Mouse (Mus musculus) liver, embryonic 16.5 days (tissue): ENCODE results near the gene Gm17655. TPM values are rescaled to one million over a fixed set of nuclear protein-coding genes. Genes with fewer than 3 reads are reported as not detected.
"Not testable (repeated sequence)": the region's sequence is repeated elsewhere in the genome, so short reads cannot be mapped to it uniquely, and the experiment has no call there.

Experiments used
- ATAC-seq: fragments of 200-750 bp; cut with Nextera tagmentation; 2 replicates; pipeline ENCODE4 v1.8.0; 2017; ENCODE audit warnings: low read depth, mild to moderate bottlenecking, moderate number of reproducible peaks, moderate library complexity
- H3K27ac ChIP-seq: fragments of 300-500 bp; sonication (generic); 2 replicates; pipeline ENCODE4 v1.5.1; 2014; ENCODE audit warnings: mild to moderate bottlenecking, low read length
- H3K27me3 ChIP-seq: fragments of 300-500 bp; sonication (generic); 2 replicates; pipeline ENCODE4 v1.6.1; 2014; ENCODE audit warnings: low read depth, low read length, mixed read lengths; ENCODE audit not compliant: control insufficient read depth, insufficient read depth
- H3K36me3 ChIP-seq: fragments of 300-500 bp; sonication (generic); 2 replicates; pipeline ENCODE4 v1.6.1; 2014; ENCODE audit warnings: mild to moderate bottlenecking; ENCODE audit not compliant: control insufficient read depth, insufficient read depth
- H3K4me1 ChIP-seq: fragments of 300-500 bp; sonication (generic); 2 replicates; pipeline ENCODE4 v1.6.1; 2014; ENCODE audit warnings: low read depth, low read length, mixed read lengths; ENCODE audit not compliant: control insufficient read depth
- H3K4me2 ChIP-seq: fragments of 300-500 bp; sonication (generic); 2 replicates; pipeline ENCODE4 v1.6.1; 2014; ENCODE audit warnings: low read depth, low read length, mixed read lengths
- H3K4me3 ChIP-seq: fragments of 300-500 bp; sonication (generic); 2 replicates; pipeline ENCODE4 v1.5.1; 2014; ENCODE audit warnings: low read depth, mild to moderate bottlenecking, low read length
- H3K9ac ChIP-seq: fragments of 300-500 bp; sonication (generic); 2 replicates; pipeline ENCODE4 v1.6.1; 2014; ENCODE audit warnings: low read depth, low read length
- H3K9me3 ChIP-seq: fragments of 300-500 bp; sonication (generic); replicated peaks from 2 replicates; pipeline ENCODE4 v1.6.1; 2016; ENCODE audit warnings: low read length; ENCODE audit not compliant: control insufficient read depth
- WGBS: fragments of 180-500 bp; shearing (Covaris S2); extraction: QIAGEN DNeasy Blood & Tissue Kit; methylation state at CpG from one replicate; pipeline ENCODE4 v1.1.7; 2014; ENCODE audit not compliant: insufficient replicate concordance; 5-methylcytosine and 5-hydroxymethylcytosine counted together
- polyA plus RNA-seq: library from polyadenylated mRNA; unstranded; fragments of >200 nt; fragmentation: Nextera tagmentation; extraction: Ambion mirVana; gene quantifications from 2 replicates; pipeline ENCODE4 v1.2.1, GENCODE M21; 2015

Gm17655 gene
- polyA plus RNA-seq, 1 experiment from 2014 or later: 1.1 TPM

- H3K9me3 ChIP-seq: no peaks in the 10 kb centered on the region
- peak within 1 kb of the TSS; percentile 69 for H3K4me2 ChIP-seq
- peak within 1 kb of the TSS; percentile 42 for H3K9ac ChIP-seq
- H3K4me3 ChIP-seq: peak within 1 kb of the TSS; percentile 56
- peak; percentile 97 for ATAC-seq
- WGBS: 1% methylated on average over 25 of the region's 25 CpGs
- H3K4me1 ChIP-seq: peaks cover 7% of the 10 kb centered on the region
- H3K27me3 ChIP-seq: no peaks in the 10 kb centered on the region; the same call in 1 of the 2 replicates
- H3K36me3 ChIP-seq: no peaks in the 10 kb centered on the region
- peak within 1 kb of the TSS; percentile 61 for H3K27ac ChIP-seq
Measured at GRCm38 (mm10) chr5:110094030-110094846, 21.9 kb upstream of the Gm17655 start, which contains the start of gene Gm35315. Gm35315 (minus strand) TSS chr5:110094420.

GRCm38 (mm10) chr5:110091546-110091945 is 19.2 kb upstream of the Gm17655 start:
- Histone ChIP-seq H3K27me3 (no peaks in the 10 kb centered on the region), H3K27ac (no peak overlapping the region), H3K4me1 (peaks cover 7% of the 10 kb centered on the region), H3K4me3 (no peak overlapping the region), H3K9ac (no peak overlapping the region), H3K4me2 (no peak overlapping the region), H3K9me3 (no peaks in the 10 kb centered on the region), H3K36me3 (no peaks in the 10 kb centered on the region)
- WGBS: 50% methylated on average over 2 of the region's 2 CpGs
- ATAC-seq: no peak

- no peaks in the 10 kb centered on the region for H3K4me1 ChIP-seq
- ATAC-seq: no peak
- H3K9me3 ChIP-seq: no peaks in the 10 kb centered on the region
- H3K9ac ChIP-seq: no peak overlapping the region
- H3K27me3 ChIP-seq: no peaks in the 10 kb centered on the region
- no peak overlapping the region for H3K4me3 ChIP-seq
- 51% methylated on average over 14 of the region's 14 CpGs for WGBS
- no peaks in the 10 kb centered on the region for H3K36me3 ChIP-seq
- no peak overlapping the region for H3K4me2 ChIP-seq
- H3K27ac ChIP-seq: no peak overlapping the region
Measured at GRCm38 (mm10) chr5:110086161-110086866, 14.0 kb upstream of the Gm17655 start.

GRCm38 (mm10) chr5:110082961-110083360 is 10.6 kb upstream of the Gm17655 start:
- no peak for ATAC-seq
- Histone ChIP-seq H3K27me3 (no peaks in the 10 kb centered on the region), H3K4me2 (no peak overlapping the region), H3K27ac (no peak overlapping the region), H3K9ac (no peak overlapping the region), H3K4me1 (no peaks in the 10 kb centered on the region), H3K4me3 (no peak overlapping the region), H3K36me3 (peaks cover 3% of the 10 kb centered on the region), H3K9me3 (no peaks in the 10 kb centered on the region)
- 71% methylated on average over 4 of the region's 4 CpGs for WGBS

GRCm38 (mm10) chr5:110057637-110058408 is 14.5 kb downstream of the Gm17655 start:
- no peaks in the 10 kb centered on the region for H3K9me3 ChIP-seq
- H3K27ac ChIP-seq: peak overlapping the region; percentile 77
- H3K27me3 ChIP-seq: no peaks in the 10 kb centered on the region
- WGBS: 1% methylated on average over 19 of the region's 19 CpGs
- no peaks in the 10 kb centered on the region for H3K4me1 ChIP-seq
- H3K36me3 ChIP-seq: no peaks in the 10 kb centered on the region
- H3K4me3 ChIP-seq: peak overlapping the region; percentile 79
- H3K4me2 ChIP-seq: peak overlapping the region; percentile 67
- peak overlapping the region; percentile 76 for H3K9ac ChIP-seq
- peak; percentile 97 for ATAC-seq

- 29% methylated on average over 8 of the region's 8 CpGs for WGBS
- not testable (repeated sequence) for H3K27ac ChIP-seq, H3K36me3 ChIP-seq, H3K9ac ChIP-seq, H3K27me3 ChIP-seq, H3K4me3 ChIP-seq, H3K9me3 ChIP-seq, H3K4me1 ChIP-seq
- H3K4me2 ChIP-seq: peak overlapping the region; percentile 50
- ATAC-seq: peak; percentile 39
Measured at GRCm38 (mm10) chr5:110023694-110024427, 48.5 kb downstream of the Gm17655 start.

- no peak for ATAC-seq
- H3K27me3 ChIP-seq: no peaks in the 10 kb centered on the region
- H3K4me3 ChIP-seq: no peak overlapping the region
- H3K9ac ChIP-seq: no peak overlapping the region
- 51% methylated on average over 9 of the region's 9 CpGs for WGBS
- peak overlapping the region; percentile 50 for H3K4me2 ChIP-seq
- H3K27ac ChIP-seq: no peak overlapping the region
- no peaks in the 10 kb centered on the region for H3K36me3 ChIP-seq
- H3K9me3 ChIP-seq: no peaks in the 10 kb centered on the region
- no peaks in the 10 kb centered on the region for H3K4me1 ChIP-seq
Measured at GRCm38 (mm10) chr5:110023273-110023672, 49.0 kb downstream of the Gm17655 start.

- H3K27ac ChIP-seq, ATAC-seq: not testable (repeated sequence)
Measured at GRCm38 (mm10) chr5:110015775-110016174, 56.5 kb downstream of the Gm17655 start.

More at GRCm38 (mm10) chr5:110015775-110016174, 56.5 kb downstream of the Gm17655 start:
- not testable (repeated sequence) for H3K4me3 ChIP-seq, H3K27me3 ChIP-seq, H3K9me3 ChIP-seq, H3K9ac ChIP-seq, H3K4me2 ChIP-seq, H3K4me1 ChIP-seq, H3K36me3 ChIP-seq
- 72% methylated on average over 10 of the region's 10 CpGs for WGBS
